Mouse (Mus musculus): ENCODE measurements at regions not wholly inside any gene's neighbourhood (a gene's known extent, or its start where the extent isn't known, plus 50 kb on each side); places are given as distances from the start of the nearest gene placed in this dataset.

GRCm38 (mm10) chr16:68951508-68952236 lies 911.9 kb downstream of the Speer2 start:
- no peak for DNase-seq (ENCODE audit: extremely low spot score in 1 of 2, low spot score in 1 of 2)

GRCm38 (mm10) chr16:68910821-68911220 lies 952.7 kb downstream of the Speer2 start:
- DNase-seq (ENCODE audit: extremely low spot score in 1 of 2, low spot score in 1 of 2) = peak; percentile 5 to 64

DNA sequence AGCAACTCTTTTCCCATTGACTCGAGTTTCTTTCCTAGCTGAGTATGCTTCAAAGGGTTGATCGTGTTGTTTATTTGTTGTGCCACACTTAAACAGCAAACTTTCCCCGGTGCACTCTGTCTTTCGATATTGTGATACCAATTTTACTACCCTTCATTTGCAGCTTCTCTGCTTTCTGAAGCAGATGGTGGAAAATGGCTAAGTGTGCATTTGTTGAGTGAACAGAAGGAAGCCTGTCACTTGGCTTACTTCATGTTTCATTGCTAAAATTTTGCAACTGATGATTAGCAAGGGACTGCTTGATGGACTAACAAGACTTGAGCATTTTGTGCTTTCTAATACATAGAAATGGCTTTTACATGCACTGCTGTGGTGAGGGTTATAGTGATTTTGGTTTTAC lies 965.4 kb downstream of the Speer2 start:
- peak in 1 of 2 experiments; percentile 2 for DNase-seq (ENCODE audit: extremely low spot score in 1 of 2, low spot score in 1 of 2)

DNA sequence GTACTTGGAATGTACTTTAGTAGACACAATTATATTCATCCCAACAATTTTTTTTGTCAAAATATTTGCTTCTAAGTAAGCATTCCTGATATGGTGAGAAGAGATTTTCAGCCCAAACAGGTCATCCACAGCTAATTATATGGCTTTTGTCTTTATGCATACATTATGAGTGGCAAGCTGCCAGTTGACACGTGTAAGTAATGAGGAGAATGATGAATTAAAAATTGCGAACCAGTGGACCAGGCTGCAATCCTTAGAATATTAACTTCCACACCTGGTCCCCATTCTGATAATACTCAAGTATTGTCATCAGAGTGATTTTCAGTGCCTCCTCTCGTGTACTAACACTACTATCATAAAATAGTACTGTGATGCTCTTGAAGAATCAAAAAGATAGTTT lies 1014.8 kb downstream of the Speer2 start:
- DNase-seq (ENCODE audit: extremely low spot score in 1 of 2, low spot score in 1 of 2) = no peak

Data from frontal cortex, adult 2 months (tissue).